Mouse (Mus musculus): ENCODE data around the gene Dnah7b. TPM values are rescaled to one million over a fixed set of nuclear protein-coding genes. Genes with fewer than 3 reads are reported as not detected.
"Not testable (repeated sequence)": the region's sequence is repeated elsewhere in the genome, so short reads cannot be mapped to it uniquely, and the experiment has no call there.

Dnah7b gene
- 0.40 and 0.79 TPM in 2 replicates for polyA plus RNA-seq (2011; ENCODE audit: insufficient read depth, insufficient read length, low read depth, missing spikeins)

GRCm38 (mm10) chr1:46066015-46066414 is at the start of gene Dnah7b:
Gene Dnah7b, plus strand, starts transcription at chr1:46066315.
- Histone ChIP-seq H3K27me3 (ENCODE audit: control insufficient read depth, insufficient read depth, low read length, poor library complexity, severe bottlenecking) (no peaks in the 10 kb centered on the region), H3K36me3 (ENCODE audit: control insufficient read depth, insufficient read depth, low read length, poor library complexity, severe bottlenecking) (no peaks in the 10 kb centered on the region), H3K9me3 (replicated peaks; ENCODE audit: control insufficient read depth, insufficient read depth, low read length, poor library complexity, severe bottlenecking) (no peaks in the 10 kb centered on the region), H3K4me3 (ENCODE audit: low read depth, low read length) (peak within 1 kb of the TSS; percentile 76), H3K27ac (ENCODE audit: insufficient read depth, low read length) (no peak within 1 kb of the TSS), H3K9ac (ENCODE audit: low read depth, poor library complexity, severe bottlenecking) (peak within 1 kb of the TSS; percentile 63), H3K4me1 (ENCODE audit: control insufficient read depth, insufficient read depth, low read length) (no peaks in the 10 kb centered on the region)
- TF ChIP-seq CTCF (IDR thresholded peaks at IDR 0.05; ENCODE audit: low read depth, low read length): no peak
- TF ChIP-seq POLR2A (IDR thresholded peaks at IDR 0.05; ENCODE audit: insufficient read depth, low read length): no peak
- no peak for TF ChIP-seq EP300 (IDR thresholded peaks at IDR 0.05; ENCODE audit: insufficient read depth, low read depth, low read length)

GRCm38 (mm10) chr1:46018382-46018977 is 47.6 kb upstream of the Dnah7b start:
- Histone ChIP-seq H3K4me1 (ENCODE audit: control insufficient read depth, insufficient read depth, low read length) (no peaks in the 10 kb centered on the region), H3K4me3 (ENCODE audit: low read depth, low read length) (no peak overlapping the region), H3K36me3 (ENCODE audit: control insufficient read depth, insufficient read depth, low read length, poor library complexity, severe bottlenecking) (no peaks in the 10 kb centered on the region), H3K27ac (ENCODE audit: insufficient read depth, low read length) (no peak overlapping the region), H3K9ac (ENCODE audit: low read depth, poor library complexity, severe bottlenecking) (no peak overlapping the region), H3K9me3 (replicated peaks; ENCODE audit: control insufficient read depth, insufficient read depth, low read length, poor library complexity, severe bottlenecking) (no peaks in the 10 kb centered on the region), H3K27me3 (ENCODE audit: control insufficient read depth, insufficient read depth, low read length, poor library complexity, severe bottlenecking) (no peaks in the 10 kb centered on the region)
- TF ChIP-seq EP300 (IDR thresholded peaks at IDR 0.05; ENCODE audit: insufficient read depth, low read depth, low read length) (no peak), POLR2A (IDR thresholded peaks at IDR 0.05; ENCODE audit: insufficient read depth, low read length) (no peak)

- TF ChIP-seq EP300 (IDR thresholded peaks at IDR 0.05; ENCODE audit: insufficient read depth, low read depth, low read length) (no peak), CTCF (IDR thresholded peaks at IDR 0.05; ENCODE audit: low read depth, low read length) (no peak), POLR2A (IDR thresholded peaks at IDR 0.05; ENCODE audit: insufficient read depth, low read length) (no peak)
- no peak overlapping the region for H3K9ac ChIP-seq (ENCODE audit: low read depth, poor library complexity, severe bottlenecking)
- H3K4me1 ChIP-seq (ENCODE audit: control insufficient read depth, insufficient read depth, low read length): no peaks in the 10 kb centered on the region
- no peak overlapping the region for H3K4me3 ChIP-seq (ENCODE audit: low read depth, low read length)
- H3K36me3 ChIP-seq (ENCODE audit: control insufficient read depth, insufficient read depth, low read length, poor library complexity, severe bottlenecking): no peaks in the 10 kb centered on the region
- no peak overlapping the region for H3K27ac ChIP-seq (ENCODE audit: insufficient read depth, low read length)
- no peaks in the 10 kb centered on the region for H3K27me3 ChIP-seq (ENCODE audit: control insufficient read depth, insufficient read depth, low read length, poor library complexity, severe bottlenecking)
- no peaks in the 10 kb centered on the region for H3K9me3 ChIP-seq (replicated peaks; ENCODE audit: control insufficient read depth, insufficient read depth, low read length, poor library complexity, severe bottlenecking)
These were observed 43.9 kb upstream of the Dnah7b start for GRCm38 (mm10) chr1:46022262-46022661.

- no peak overlapping the region for H3K27ac ChIP-seq (ENCODE audit: insufficient read depth, low read length)
- no peak overlapping the region for H3K4me3 ChIP-seq (ENCODE audit: low read depth, low read length)
- no peaks in the 10 kb centered on the region for H3K36me3 ChIP-seq (ENCODE audit: control insufficient read depth, insufficient read depth, low read length, poor library complexity, severe bottlenecking)
- no peak overlapping the region for H3K9ac ChIP-seq (ENCODE audit: low read depth, poor library complexity, severe bottlenecking)
- no peaks in the 10 kb centered on the region for H3K9me3 ChIP-seq (replicated peaks; ENCODE audit: control insufficient read depth, insufficient read depth, low read length, poor library complexity, severe bottlenecking)
- no peaks in the 10 kb centered on the region for H3K4me1 ChIP-seq (ENCODE audit: control insufficient read depth, insufficient read depth, low read length)
- no peaks in the 10 kb centered on the region; the same call in 1 of the 2 replicates for H3K27me3 ChIP-seq (ENCODE audit: control insufficient read depth, insufficient read depth, low read length, poor library complexity, severe bottlenecking)
- TF ChIP-seq EP300 (IDR thresholded peaks at IDR 0.05; ENCODE audit: insufficient read depth, low read depth, low read length): no peak
- no peak for TF ChIP-seq CTCF (IDR thresholded peaks at IDR 0.05; ENCODE audit: low read depth, low read length)
- TF ChIP-seq POLR2A (IDR thresholded peaks at IDR 0.05; ENCODE audit: insufficient read depth, low read length): no peak
These were observed 34.0 kb upstream of the Dnah7b start for GRCm38 (mm10) chr1:46031993-46032555.

- Histone ChIP-seq H3K9me3 (replicated peaks; ENCODE audit: control insufficient read depth, insufficient read depth, low read length, poor library complexity, severe bottlenecking) (no peaks in the 10 kb centered on the region), H3K4me3 (ENCODE audit: low read depth, low read length) (no peak overlapping the region), H3K27ac (ENCODE audit: insufficient read depth, low read length) (no peak overlapping the region), H3K36me3 (ENCODE audit: control insufficient read depth, insufficient read depth, low read length, poor library complexity, severe bottlenecking) (no peaks in the 10 kb centered on the region), H3K27me3 (ENCODE audit: control insufficient read depth, insufficient read depth, low read length, poor library complexity, severe bottlenecking) (no peaks in the 10 kb centered on the region), H3K9ac (ENCODE audit: low read depth, poor library complexity, severe bottlenecking) (no peak overlapping the region), H3K4me1 (ENCODE audit: control insufficient read depth, insufficient read depth, low read length) (no peaks in the 10 kb centered on the region)
- no peak for TF ChIP-seq CTCF (IDR thresholded peaks at IDR 0.05; ENCODE audit: low read depth, low read length)
- TF ChIP-seq EP300 (IDR thresholded peaks at IDR 0.05; ENCODE audit: insufficient read depth, low read depth, low read length): no peak
- TF ChIP-seq POLR2A (IDR thresholded peaks at IDR 0.05; ENCODE audit: insufficient read depth, low read length): no peak
These were observed 17.9 kb upstream of the Dnah7b start for GRCm38 (mm10) chr1:46048188-46048587.

- TF ChIP-seq CTCF (IDR thresholded peaks at IDR 0.05; ENCODE audit: low read depth, low read length) (peak; percentile 57), POLR2A (IDR thresholded peaks at IDR 0.05; ENCODE audit: insufficient read depth, low read length) (no peak), EP300 (IDR thresholded peaks at IDR 0.05; ENCODE audit: insufficient read depth, low read depth, low read length) (no peak)
- H3K27ac ChIP-seq (ENCODE audit: insufficient read depth, low read length): no peak overlapping the region
- peak overlapping the region; percentile 63 for H3K9ac ChIP-seq (ENCODE audit: low read depth, poor library complexity, severe bottlenecking)
- no peaks in the 10 kb centered on the region for H3K4me1 ChIP-seq (ENCODE audit: control insufficient read depth, insufficient read depth, low read length)
- H3K4me3 ChIP-seq (ENCODE audit: low read depth, low read length): peak overlapping the region; percentile 76
- H3K36me3 ChIP-seq (ENCODE audit: control insufficient read depth, insufficient read depth, low read length, poor library complexity, severe bottlenecking): no peaks in the 10 kb centered on the region
- H3K27me3 ChIP-seq (ENCODE audit: control insufficient read depth, insufficient read depth, low read length, poor library complexity, severe bottlenecking): no peaks in the 10 kb centered on the region
- no peaks in the 10 kb centered on the region for H3K9me3 ChIP-seq (replicated peaks; ENCODE audit: control insufficient read depth, insufficient read depth, low read length, poor library complexity, severe bottlenecking)
These were observed 553 bp downstream of the Dnah7b start for GRCm38 (mm10) chr1:46066484-46067251.

- not testable (repeated sequence) for H3K4me1 ChIP-seq (ENCODE audit: control insufficient read depth, insufficient read depth, low read length)
These were observed 2.7 kb downstream of the Dnah7b start for GRCm38 (mm10) chr1:46068787-46069186.

More at GRCm38 (mm10) chr1:46068787-46069186, 2.7 kb downstream of the Dnah7b start:
- H3K27me3 ChIP-seq (ENCODE audit: control insufficient read depth, insufficient read depth, low read length, poor library complexity, severe bottlenecking); H3K27ac ChIP-seq (ENCODE audit: insufficient read depth, low read length); H3K36me3 ChIP-seq (ENCODE audit: control insufficient read depth, insufficient read depth, low read length, poor library complexity, severe bottlenecking); H3K9ac ChIP-seq (ENCODE audit: low read depth, poor library complexity, severe bottlenecking); H3K4me3 ChIP-seq (ENCODE audit: low read depth, low read length); H3K9me3 ChIP-seq (replicated peaks; ENCODE audit: control insufficient read depth, insufficient read depth, low read length, poor library complexity, severe bottlenecking): not testable (repeated sequence)

Data from ES-Bruce4 (cell line).